Mouse (Mus musculus): ENCODE results near the gene Cmip. TPM values are rescaled to one million over a fixed set of nuclear protein-coding genes. Genes with fewer than 3 reads are reported as not detected.

The Cmip gene
- polyA plus RNA-seq, 1 experiment from 2014 or later, result 21.6 TPM

- no peak overlapping the region for H3K9ac ChIP-seq (replicated peaks; ENCODE audit: low read depth, low read length)
- peaks cover 31% of the 10 kb centered on the region for H3K36me3 ChIP-seq (ENCODE audit: control insufficient read depth, insufficient read depth, low read length)
- H3K27me3 ChIP-seq (ENCODE audit: control insufficient read depth, insufficient read depth, low read length), result no peaks in the 10 kb centered on the region
- H3K4me3 ChIP-seq (ENCODE audit: low read depth, low read length), result no peak overlapping the region
- H3K9me3 ChIP-seq (ENCODE audit: control insufficient read depth, low read depth, low read length), result no peaks in the 10 kb centered on the region
- ATAC-seq (ENCODE audit: insufficient number of reproducible peaks, insufficient read depth, low FRiP score, low read depth), result no peak
- H3K27ac ChIP-seq (ENCODE audit: low read length), result no peak overlapping the region
- H3K4me2 ChIP-seq (replicated peaks; ENCODE audit: low read depth, low read length), result no peak overlapping the region
- H3K4me1 ChIP-seq (ENCODE audit: control insufficient read depth, insufficient read depth, low read length), result no peaks in the 10 kb centered on the region
- 63% methylated on average over 15 of the region's 15 CpGs for WGBS
Observed at GRCm38 (mm10) chr8:117446344-117446997, 189.6 kb downstream of the Cmip start.

GRCm38 (mm10) chr8:117451072-117451471 is 194.2 kb downstream of the Cmip start:
- Histone ChIP-seq H3K4me2 (replicated peaks; ENCODE audit: low read depth, low read length) (no peak overlapping the region), H3K9ac (replicated peaks; ENCODE audit: low read depth, low read length) (no peak overlapping the region), H3K4me1 (ENCODE audit: control insufficient read depth, insufficient read depth, low read length) (no peaks in the 10 kb centered on the region), H3K36me3 (ENCODE audit: control insufficient read depth, insufficient read depth, low read length) (peaks cover 41% of the 10 kb centered on the region), H3K27ac (ENCODE audit: low read length) (no peak overlapping the region), H3K27me3 (ENCODE audit: control insufficient read depth, insufficient read depth, low read length) (no peaks in the 10 kb centered on the region), H3K9me3 (ENCODE audit: control insufficient read depth, low read depth, low read length) (no peaks in the 10 kb centered on the region), H3K4me3 (ENCODE audit: low read depth, low read length) (no peak overlapping the region)
- ATAC-seq (ENCODE audit: insufficient number of reproducible peaks, insufficient read depth, low FRiP score, low read depth), result no peak
- WGBS, result 82% methylated on average over 9 of the region's 9 CpGs

- Histone ChIP-seq H3K36me3 (ENCODE audit: control insufficient read depth, insufficient read depth, low read length) (peaks cover 35% of the 10 kb centered on the region), H3K4me2 (replicated peaks; ENCODE audit: low read depth, low read length) (no peak overlapping the region), H3K27me3 (ENCODE audit: control insufficient read depth, insufficient read depth, low read length) (no peaks in the 10 kb centered on the region), H3K9ac (replicated peaks; ENCODE audit: low read depth, low read length) (no peak overlapping the region), H3K4me3 (ENCODE audit: low read depth, low read length) (no peak overlapping the region), H3K9me3 (ENCODE audit: control insufficient read depth, low read depth, low read length) (no peaks in the 10 kb centered on the region), H3K27ac (ENCODE audit: low read length) (no peak overlapping the region), H3K4me1 (ENCODE audit: control insufficient read depth, insufficient read depth, low read length) (no peaks in the 10 kb centered on the region)
- ATAC-seq (ENCODE audit: insufficient number of reproducible peaks, insufficient read depth, low FRiP score, low read depth), result no peak
- WGBS, result 91% methylated on average over 6 of the region's 6 CpGs
Observed at GRCm38 (mm10) chr8:117453974-117454373, 197.1 kb downstream of the Cmip start.

DNA sequence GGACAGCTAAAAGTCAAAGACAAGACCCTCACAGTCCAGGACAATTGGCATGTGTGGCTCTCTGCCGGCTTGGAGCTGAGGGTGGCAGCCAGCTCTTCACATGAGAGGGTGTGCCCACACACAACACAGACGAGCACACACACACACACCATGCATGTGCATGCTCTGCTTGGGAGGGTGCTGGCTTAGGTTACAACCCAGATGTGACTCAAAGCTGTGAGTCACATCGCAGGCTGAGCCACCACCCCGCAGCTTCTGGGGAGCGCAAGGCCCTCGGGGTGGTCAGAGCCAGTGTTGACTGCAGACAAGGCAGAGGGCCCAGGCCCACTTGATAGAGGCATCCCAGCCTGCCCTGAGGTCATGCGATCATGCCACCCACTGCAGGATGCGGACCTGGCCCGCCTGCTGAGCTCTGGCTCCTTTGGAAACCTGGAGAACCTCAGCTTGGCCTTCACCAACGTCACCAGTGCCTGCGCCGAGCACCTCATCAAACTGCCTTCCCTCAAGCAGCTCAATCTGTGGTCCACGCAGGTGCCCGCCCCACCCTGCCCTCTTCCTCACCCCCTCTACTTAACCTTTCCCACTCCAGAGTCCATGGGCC is 197.8 kb downstream of the Cmip start:
- H3K4me1 ChIP-seq (ENCODE audit: control insufficient read depth, insufficient read depth, low read length), result no peaks in the 10 kb centered on the region
- no peaks in the 10 kb centered on the region for H3K27me3 ChIP-seq (ENCODE audit: control insufficient read depth, insufficient read depth, low read length)
- 92% methylated on average over 14 of the region's 14 CpGs for WGBS
- no peak overlapping the region for H3K27ac ChIP-seq (ENCODE audit: low read length)
- H3K9me3 ChIP-seq (ENCODE audit: control insufficient read depth, low read depth, low read length), result no peaks in the 10 kb centered on the region
- H3K4me2 ChIP-seq (replicated peaks; ENCODE audit: low read depth, low read length), result no peak overlapping the region
- H3K9ac ChIP-seq (replicated peaks; ENCODE audit: low read depth, low read length), result no peak overlapping the region
- H3K36me3 ChIP-seq (ENCODE audit: control insufficient read depth, insufficient read depth, low read length), result peaks cover 35% of the 10 kb centered on the region
- H3K4me3 ChIP-seq (ENCODE audit: low read depth, low read length), result no peak overlapping the region
- no peak for ATAC-seq (ENCODE audit: insufficient number of reproducible peaks, insufficient read depth, low FRiP score, low read depth)

DNA sequence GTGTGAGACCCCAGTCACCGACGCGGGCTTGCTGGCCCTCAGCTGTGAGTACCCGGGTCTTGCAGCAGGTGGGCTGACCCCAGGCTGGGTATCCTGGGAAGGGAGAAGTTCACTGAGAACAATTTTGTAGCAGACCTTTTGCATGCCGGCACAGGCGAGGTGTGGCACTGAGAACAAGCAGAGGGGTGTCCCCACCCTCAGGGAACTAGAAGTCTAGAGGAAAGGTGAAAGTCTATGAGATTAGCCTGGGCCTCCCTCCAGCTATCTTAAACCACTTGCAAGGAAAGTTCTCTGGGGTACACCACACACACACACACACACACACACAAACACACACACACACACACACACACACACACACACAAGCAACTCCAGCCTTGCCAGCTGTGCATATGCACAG is 198.8 kb downstream of the Cmip start:
- ATAC-seq (ENCODE audit: insufficient number of reproducible peaks, insufficient read depth, low FRiP score, low read depth), result peak; percentile 43; the same call in 1 of the 2 replicates

GRCm38 (mm10) chr8:117458440-117458839 is 201.6 kb downstream of the Cmip start:
- no peak for ATAC-seq (ENCODE audit: insufficient number of reproducible peaks, insufficient read depth, low FRiP score, low read depth)
- 58% methylated on average over 5 of the region's 5 CpGs for WGBS
- Histone ChIP-seq H3K9me3 (ENCODE audit: control insufficient read depth, low read depth, low read length) (no peaks in the 10 kb centered on the region), H3K36me3 (ENCODE audit: control insufficient read depth, insufficient read depth, low read length) (peaks cover 17% of the 10 kb centered on the region), H3K27ac (ENCODE audit: low read length) (no peak overlapping the region), H3K9ac (replicated peaks; ENCODE audit: low read depth, low read length) (no peak overlapping the region), H3K4me3 (ENCODE audit: low read depth, low read length) (no peak overlapping the region), H3K4me1 (ENCODE audit: control insufficient read depth, insufficient read depth, low read length) (no peaks in the 10 kb centered on the region), H3K4me2 (replicated peaks; ENCODE audit: low read depth, low read length) (no peak overlapping the region), H3K27me3 (ENCODE audit: control insufficient read depth, insufficient read depth, low read length) (no peaks in the 10 kb centered on the region)

More for the DNA sequence above, 198.8 kb downstream of the Cmip start:
- H3K4me2 ChIP-seq (replicated peaks; ENCODE audit: low read depth, low read length), result no peak overlapping the region
- H3K9ac ChIP-seq (replicated peaks; ENCODE audit: low read depth, low read length), result no peak overlapping the region
- H3K27ac ChIP-seq (ENCODE audit: low read length), result no peak overlapping the region
- 88% methylated on average over 6 of the region's 6 CpGs for WGBS
- no peak overlapping the region for H3K4me3 ChIP-seq (ENCODE audit: low read depth, low read length)
- H3K27me3 ChIP-seq (ENCODE audit: control insufficient read depth, insufficient read depth, low read length), result no peaks in the 10 kb centered on the region
- no peaks in the 10 kb centered on the region for H3K9me3 ChIP-seq (ENCODE audit: control insufficient read depth, low read depth, low read length)
- H3K36me3 ChIP-seq (ENCODE audit: control insufficient read depth, insufficient read depth, low read length), result peaks cover 28% of the 10 kb centered on the region
- H3K4me1 ChIP-seq (ENCODE audit: control insufficient read depth, insufficient read depth, low read length), result no peaks in the 10 kb centered on the region

DNA sequence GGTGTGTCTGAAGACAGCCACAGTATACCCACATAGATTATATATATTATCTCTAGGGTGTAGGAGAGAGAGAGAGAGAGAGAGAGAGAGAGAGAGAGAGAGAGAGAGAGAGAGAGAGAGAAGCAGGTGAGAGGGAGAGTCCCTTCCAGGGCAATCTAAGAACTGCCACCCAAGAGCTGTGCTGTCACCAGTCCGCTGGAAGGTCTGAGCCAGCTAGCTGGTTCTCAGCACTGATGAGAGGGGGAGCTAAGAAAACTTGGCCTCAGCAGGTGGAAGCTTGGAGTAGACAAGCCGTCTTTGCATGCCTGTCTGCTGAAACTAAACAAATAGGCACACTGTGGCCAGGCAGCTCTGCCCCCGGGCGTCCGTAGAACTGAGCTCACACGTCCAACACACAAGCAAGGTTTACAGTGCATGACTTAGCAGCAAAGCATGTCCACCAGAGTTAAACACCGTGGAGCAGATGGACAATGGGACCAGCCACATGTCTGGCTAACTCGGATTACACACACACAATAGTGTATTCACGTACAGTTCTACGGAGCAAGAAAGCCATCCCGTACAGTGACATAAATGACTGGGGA is 205.9 kb downstream of the Cmip start:
- H3K9ac ChIP-seq (replicated peaks; ENCODE audit: low read depth, low read length), result no peak overlapping the region
- no peaks in the 10 kb centered on the region for H3K27me3 ChIP-seq (ENCODE audit: control insufficient read depth, insufficient read depth, low read length)
- H3K27ac ChIP-seq (ENCODE audit: low read length), result no peak overlapping the region
- H3K4me2 ChIP-seq (replicated peaks; ENCODE audit: low read depth, low read length), result no peak overlapping the region
- no peak for ATAC-seq (ENCODE audit: insufficient number of reproducible peaks, insufficient read depth, low FRiP score, low read depth)
- H3K4me1 ChIP-seq (ENCODE audit: control insufficient read depth, insufficient read depth, low read length), result no peaks in the 10 kb centered on the region
- H3K9me3 ChIP-seq (ENCODE audit: control insufficient read depth, low read depth, low read length), result no peaks in the 10 kb centered on the region
- 65% methylated on average over 11 of the region's 11 CpGs for WGBS
- H3K36me3 ChIP-seq (ENCODE audit: control insufficient read depth, insufficient read depth, low read length), result peaks cover 6% of the 10 kb centered on the region; the same call in 1 of the 2 replicates
- no peak overlapping the region for H3K4me3 ChIP-seq (ENCODE audit: low read depth, low read length)

DNA sequence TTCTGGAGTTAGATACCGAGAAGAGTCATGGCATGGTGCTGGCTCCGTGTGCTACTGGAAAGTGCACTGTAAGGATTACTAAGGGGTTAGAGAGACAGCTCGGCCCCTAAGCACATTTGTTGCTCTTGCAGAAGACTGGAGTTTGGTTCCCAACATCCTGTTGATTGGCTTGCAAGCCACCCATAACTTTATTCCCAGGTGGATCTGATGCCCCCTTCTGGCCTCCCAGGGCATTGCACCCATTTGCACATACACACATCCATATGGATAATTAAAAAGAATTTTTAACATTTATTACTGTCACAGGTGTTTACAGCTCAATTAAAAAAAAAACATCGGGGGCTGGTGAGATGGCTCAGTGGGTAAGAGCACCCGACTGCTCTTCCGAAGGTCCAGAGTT is 207.7 kb downstream of the Cmip start:
- no peaks in the 10 kb centered on the region; the same call in 1 of the 2 replicates for H3K4me1 ChIP-seq (ENCODE audit: control insufficient read depth, insufficient read depth, low read length)
- H3K27me3 ChIP-seq (ENCODE audit: control insufficient read depth, insufficient read depth, low read length), result no peaks in the 10 kb centered on the region
- H3K9me3 ChIP-seq (ENCODE audit: control insufficient read depth, low read depth, low read length), result no peaks in the 10 kb centered on the region
- no peaks in the 10 kb centered on the region for H3K36me3 ChIP-seq (ENCODE audit: control insufficient read depth, insufficient read depth, low read length)
- 95% methylated on average over 6 of the region's 6 CpGs for WGBS
- ATAC-seq (ENCODE audit: insufficient number of reproducible peaks, insufficient read depth, low FRiP score, low read depth), result no peak
- H3K9ac ChIP-seq (replicated peaks; ENCODE audit: low read depth, low read length), result no peak overlapping the region
- H3K4me3 ChIP-seq (ENCODE audit: low read depth, low read length), result no peak overlapping the region
- no peak overlapping the region for H3K4me2 ChIP-seq (replicated peaks; ENCODE audit: low read depth, low read length)
- H3K27ac ChIP-seq (ENCODE audit: low read length), result no peak overlapping the region

All from stomach, embryonic 14.5 days (tissue).